Mouse (Mus musculus) heart, embryonic 14.5 days (tissue): ENCODE results near the gene Card10. TPM values are rescaled to one million over a fixed set of nuclear protein-coding genes. Genes with fewer than 3 reads are reported as not detected.

Source experiments
- ATAC-seq: fragments of 200-750 bp; cut with Nextera tagmentation; 2 replicates; pipeline ENCODE4 v1.8.0; 2017; ENCODE audit warnings: low read depth, moderate TSS enrichment; ENCODE audit not compliant: insufficient number of reproducible peaks, insufficient read depth, low FRiP score
- H3K27ac ChIP-seq, 2 experiments: fragments of 200-500 bp in 1 of 2; fragments of 300-500 bp in 1 of 2; sonication (generic) in 1 of 2; replicated peaks in 1 of 2; 2 replicates each; pipeline ENCODE4 v1.5.1; 2012 to 2014; ENCODE audit warnings: low read depth in 2 of 2, low read length in 2 of 2, control low read depth in 1 of 2, mild to moderate bottlenecking in 1 of 2, mixed read lengths in 1 of 2; ENCODE audit not compliant: control insufficient read depth in 1 of 2, insufficient read depth in 1 of 2
- H3K27me3 ChIP-seq: fragments of 300-500 bp; sonication (generic); 2 replicates; pipeline ENCODE4 v1.6.1; 2014; ENCODE audit warnings: mild to moderate bottlenecking, low read length, control low read depth; ENCODE audit not compliant: control insufficient read depth, insufficient read depth
- H3K36me3 ChIP-seq: fragments of 300-500 bp; sonication (generic); 2 replicates; pipeline ENCODE4 v1.6.1; 2014; ENCODE audit warnings: mild to moderate bottlenecking, control low read depth, low read length, mixed read lengths; ENCODE audit not compliant: control insufficient read depth, insufficient read depth
- H3K4me1 ChIP-seq, 2 experiments: fragments of 200-500 bp in 1 of 2; fragments of 300-500 bp in 1 of 2; sonication (generic) in 1 of 2; 2 replicates each; pipeline ENCODE4 v1.6.1; 2012 to 2014; ENCODE audit warnings: low read length in 2 of 2, control low read depth in 1 of 2, mixed read lengths in 1 of 2; ENCODE audit not compliant: control insufficient read depth in 2 of 2, insufficient read depth in 2 of 2
- H3K4me2 ChIP-seq: fragments of 300-500 bp; sonication (generic); 2 replicates; pipeline ENCODE4 v1.6.1; 2014; ENCODE audit warnings: mild to moderate bottlenecking, low read length
- H3K4me3 ChIP-seq, 2 experiments: fragments of 200-500 bp in 1 of 2; fragments of 300-500 bp in 1 of 2; sonication (generic) in 1 of 2; 2 replicates each; pipeline ENCODE4 v1.5.1; 2012 to 2014; ENCODE audit warnings: low read length in 2 of 2, mild to moderate bottlenecking in 2 of 2, control low read depth in 1 of 2, low read depth in 1 of 2, moderate library complexity in 1 of 2; ENCODE audit not compliant: control insufficient read depth in 1 of 2, insufficient read depth in 1 of 2
- H3K9ac ChIP-seq: fragments of 300-500 bp; sonication (generic); 2 replicates; pipeline ENCODE4 v1.6.1; 2014; ENCODE audit warnings: mild to moderate bottlenecking, low read length
- H3K9me3 ChIP-seq: fragments of 300-500 bp; sonication (generic); 2 replicates; pipeline ENCODE4 v1.6.1; 2016; ENCODE audit warnings: low read length, control low read depth; ENCODE audit not compliant: control insufficient read depth
- WGBS: fragments of 180-500 bp; shearing (Covaris S2); extraction: QIAGEN DNeasy Blood & Tissue Kit; methylation state at CpG from one replicate; pipeline ENCODE4 v1.1.7; 2014; 5-methylcytosine and 5-hydroxymethylcytosine counted together
- polyA plus RNA-seq: library from polyadenylated mRNA; unstranded; fragments of >200 nt; fragmentation: Nextera tagmentation; extraction: Ambion mirVana; gene quantifications from 2 replicates; pipeline ENCODE4 v1.2.1, GENCODE M21; 2014

Gene Card10
- polyA plus RNA-seq, 1 experiment from 2014 or later, result 7.1 TPM

DNA sequence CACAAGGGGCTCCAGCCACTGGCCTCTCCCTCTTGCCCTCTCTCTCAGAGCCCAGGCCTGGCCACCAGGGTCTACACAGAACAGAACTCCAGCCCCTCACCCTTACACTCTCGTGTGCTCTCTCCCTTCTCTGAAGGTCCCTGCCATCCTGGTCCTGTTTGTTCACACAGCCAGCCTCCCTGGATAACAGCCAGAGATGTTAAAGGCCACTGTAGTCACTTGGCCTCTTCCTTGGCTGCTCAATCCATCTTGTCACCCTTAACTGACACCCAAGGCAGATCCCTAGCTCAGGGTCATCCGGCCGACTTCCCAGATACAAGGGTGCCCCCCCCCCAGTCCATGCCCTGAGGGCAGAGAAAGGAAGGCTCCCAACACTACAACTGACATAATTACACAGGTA lies 47.6 kb downstream of the Card10 start:
- Histone ChIP-seq H3K27ac (no peak overlapping the region), H3K9ac (no peak overlapping the region), H3K36me3 (no peaks in the 10 kb centered on the region), H3K4me1 (no peaks in the 10 kb centered on the region), H3K9me3 (no peaks in the 10 kb centered on the region), H3K4me2 (no peak overlapping the region), H3K27me3 (no peaks in the 10 kb centered on the region), H3K4me3 (no peak overlapping the region)
- WGBS, result 54% methylated on average over 3 of the region's 3 CpGs
- ATAC-seq, result no peak

DNA sequence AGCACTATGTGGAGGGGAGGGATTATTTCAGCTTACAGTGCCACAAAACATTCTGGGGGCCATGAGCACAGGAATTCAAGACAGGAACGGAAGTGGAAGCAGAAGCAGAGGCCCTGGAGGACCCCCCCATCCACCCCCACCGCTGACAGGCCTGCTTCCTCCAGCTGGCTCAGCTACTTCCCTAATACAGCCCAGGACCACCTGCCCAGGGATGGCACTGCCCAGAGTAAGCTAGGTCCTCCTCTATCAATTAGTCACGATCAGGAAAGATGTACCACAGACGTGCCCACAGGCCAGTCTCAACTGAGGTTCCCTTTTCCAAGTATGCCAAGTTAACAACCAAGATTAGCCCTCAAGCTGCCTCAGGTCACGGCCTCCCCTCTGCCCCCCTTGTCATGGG lies 48.7 kb downstream of the Card10 start:
- 71% methylated on average over 5 of the region's 5 CpGs for WGBS
- no peaks in the 10 kb centered on the region for H3K36me3 ChIP-seq
- no peak for ATAC-seq
- H3K4me3 ChIP-seq, result no peak overlapping the region
- no peak overlapping the region for H3K27ac ChIP-seq
- no peaks in the 10 kb centered on the region for H3K9me3 ChIP-seq
- no peak overlapping the region for H3K4me2 ChIP-seq
- H3K27me3 ChIP-seq, result no peaks in the 10 kb centered on the region
- no peak overlapping the region for H3K9ac ChIP-seq
- no peaks in the 10 kb centered on the region for H3K4me1 ChIP-seq

DNA sequence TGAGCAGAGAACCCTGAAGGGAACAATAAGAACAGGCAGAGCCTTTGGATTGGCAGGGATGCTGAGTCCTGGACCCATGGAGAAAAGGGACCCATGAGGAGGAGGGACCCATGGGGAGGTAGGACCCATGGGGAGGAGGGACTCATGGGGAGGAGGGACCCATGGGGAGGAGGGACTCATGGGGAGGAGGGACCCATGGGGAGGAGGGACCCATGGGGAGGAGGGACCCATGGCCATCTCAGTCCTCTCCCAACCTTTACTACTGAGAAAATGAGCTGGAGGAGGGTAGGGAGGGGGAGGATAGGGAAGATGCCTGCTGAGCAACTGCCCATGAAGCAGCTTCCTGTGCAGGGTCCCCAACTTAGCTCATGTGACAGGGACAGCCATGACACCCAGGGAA lies 49.9 kb downstream of the Card10 start:
- Histone ChIP-seq H3K4me2 (no peak overlapping the region), H3K9me3 (no peaks in the 10 kb centered on the region), H3K27me3 (no peaks in the 10 kb centered on the region), H3K27ac (no peak overlapping the region), H3K36me3 (no peaks in the 10 kb centered on the region), H3K9ac (no peak overlapping the region), H3K4me1 (no peaks in the 10 kb centered on the region), H3K4me3 (no peak overlapping the region)
- no peak for ATAC-seq

DNA sequence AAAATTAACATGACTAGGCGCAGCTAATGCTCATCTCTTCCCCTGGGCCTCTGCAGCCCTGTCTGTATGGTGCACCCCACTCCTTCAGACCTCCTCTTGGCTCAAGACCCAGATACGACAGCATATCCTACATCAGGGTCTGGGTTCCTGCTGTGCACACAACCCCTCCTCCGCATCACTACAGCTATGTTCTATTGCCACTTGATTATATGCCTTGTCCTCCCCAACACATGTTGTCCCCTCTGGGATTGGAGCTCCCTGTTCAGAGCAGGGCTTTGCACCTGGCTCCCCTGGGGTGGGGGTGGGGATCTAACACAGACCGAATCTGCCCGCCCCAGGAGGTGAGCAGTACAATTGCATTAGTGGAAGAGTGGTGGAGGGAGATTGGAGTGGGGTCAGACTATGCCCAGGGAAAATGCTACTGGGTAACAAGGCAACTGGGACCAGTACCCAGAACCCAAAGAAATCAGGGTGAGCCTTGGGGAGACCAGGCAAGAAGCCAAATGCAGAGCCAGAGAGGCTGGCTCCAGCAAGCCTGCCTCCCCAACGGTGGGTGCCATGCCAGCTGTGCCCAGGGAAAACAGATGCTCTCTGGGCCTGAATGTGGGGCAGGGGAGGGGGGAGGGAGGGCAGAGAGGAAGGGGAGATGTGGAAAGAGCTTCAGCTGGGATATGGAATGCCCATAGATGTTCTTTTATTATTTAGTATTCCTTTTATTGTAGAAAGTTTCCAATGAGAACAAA lies 52.1 kb downstream of the Card10 start:
- no peak for ATAC-seq
- H3K4me2 ChIP-seq, result no peak overlapping the region
- no peaks in the 10 kb centered on the region for H3K27me3 ChIP-seq
- no peaks in the 10 kb centered on the region for H3K9me3 ChIP-seq
- H3K9ac ChIP-seq, result no peak overlapping the region
- no peaks in the 10 kb centered on the region for H3K36me3 ChIP-seq
- no peak overlapping the region for H3K4me3 ChIP-seq
- H3K27ac ChIP-seq, result no peak overlapping the region
- WGBS, result 55% methylated on average over 6 of the region's 6 CpGs
- no peaks in the 10 kb centered on the region for H3K4me1 ChIP-seq

DNA sequence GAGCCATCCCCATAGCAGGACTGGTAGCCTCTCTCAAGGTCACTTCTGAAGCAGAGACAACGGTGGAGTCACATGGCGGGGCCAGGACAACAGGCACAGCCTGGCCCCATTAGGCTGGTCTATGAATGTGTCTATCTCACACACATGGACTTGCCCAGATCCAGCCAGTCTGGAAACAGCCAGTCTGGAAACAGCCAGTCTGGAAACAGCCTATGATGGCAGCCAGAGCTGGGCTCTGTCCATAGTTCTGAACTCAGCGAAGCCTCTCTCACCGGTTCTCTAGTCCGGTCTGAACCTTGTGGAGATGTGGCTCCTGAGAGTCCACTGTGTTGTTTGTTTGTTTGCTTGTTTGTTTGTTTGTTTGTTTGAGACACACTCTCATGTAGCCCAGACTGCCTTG lies 53.0 kb downstream of the Card10 start:
- Histone ChIP-seq H3K4me3 (no peak overlapping the region), H3K27me3 (no peaks in the 10 kb centered on the region), H3K9me3 (no peaks in the 10 kb centered on the region), H3K9ac (no peak overlapping the region), H3K36me3 (no peaks in the 10 kb centered on the region), H3K4me1 (no peaks in the 10 kb centered on the region), H3K4me2 (no peak overlapping the region), H3K27ac (no peak overlapping the region)
- no peak for ATAC-seq
- 40% methylated on average over 5 of the region's 5 CpGs for WGBS

DNA sequence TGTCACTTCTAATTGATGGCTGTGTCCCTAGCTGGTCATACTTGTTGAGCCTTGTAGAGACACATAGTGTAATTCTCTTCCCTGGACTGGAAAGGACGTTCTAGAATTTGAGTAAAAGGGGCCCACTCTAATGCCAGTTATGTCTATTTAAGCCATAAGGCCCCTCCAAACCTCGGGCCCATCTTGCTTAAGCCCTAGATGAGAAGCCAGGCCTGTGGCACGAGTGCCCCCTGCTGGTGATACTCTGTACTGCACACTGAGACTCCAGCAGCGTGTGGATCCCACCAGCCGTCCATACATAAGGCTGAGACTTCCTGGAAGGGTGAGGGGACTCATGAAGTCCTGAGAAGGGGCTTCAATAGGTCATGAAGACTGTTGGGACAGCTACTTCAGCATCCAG lies 58.6 kb downstream of the Card10 start:
- no peak for ATAC-seq
- Histone ChIP-seq H3K27me3 (no peaks in the 10 kb centered on the region), H3K27ac (no peak overlapping the region), H3K9ac (no peak overlapping the region), H3K4me2 (no peak overlapping the region), H3K4me1 (no peaks in the 10 kb centered on the region), H3K4me3 (no peak overlapping the region), H3K36me3 (no peaks in the 10 kb centered on the region), H3K9me3 (no peaks in the 10 kb centered on the region)
- WGBS, result 6% methylated on average over 5 of the region's 5 CpGs

DNA sequence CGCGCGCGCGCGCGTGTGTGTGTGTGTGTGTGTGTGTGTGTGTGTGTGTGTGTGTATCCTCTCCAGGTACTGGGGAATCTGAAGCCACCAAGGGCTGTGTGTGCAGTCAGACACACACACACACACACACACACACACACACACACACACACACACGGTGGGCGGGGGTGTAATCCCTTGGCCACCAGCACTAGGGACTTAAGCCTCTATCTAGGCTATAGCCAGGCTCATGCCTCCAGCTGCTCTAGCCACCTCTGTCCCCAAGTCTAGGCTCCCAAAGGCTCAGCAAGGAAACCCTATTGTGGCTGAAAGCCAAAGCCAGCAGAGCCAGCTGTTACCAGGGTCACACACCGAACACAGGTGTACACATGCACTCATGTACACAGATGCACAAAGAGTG lies 60.0 kb downstream of the Card10 start:
- Histone ChIP-seq H3K36me3 (no peaks in the 10 kb centered on the region), H3K4me1 (no peaks in the 10 kb centered on the region), H3K27me3 (no peaks in the 10 kb centered on the region), H3K9ac (no peak overlapping the region), H3K27ac (no peak overlapping the region), H3K4me2 (no peak overlapping the region), H3K9me3 (no peaks in the 10 kb centered on the region), H3K4me3 (no peak overlapping the region)
- no peak for ATAC-seq
- WGBS, result 95% methylated on average over 10 of the region's 10 CpGs

DNA sequence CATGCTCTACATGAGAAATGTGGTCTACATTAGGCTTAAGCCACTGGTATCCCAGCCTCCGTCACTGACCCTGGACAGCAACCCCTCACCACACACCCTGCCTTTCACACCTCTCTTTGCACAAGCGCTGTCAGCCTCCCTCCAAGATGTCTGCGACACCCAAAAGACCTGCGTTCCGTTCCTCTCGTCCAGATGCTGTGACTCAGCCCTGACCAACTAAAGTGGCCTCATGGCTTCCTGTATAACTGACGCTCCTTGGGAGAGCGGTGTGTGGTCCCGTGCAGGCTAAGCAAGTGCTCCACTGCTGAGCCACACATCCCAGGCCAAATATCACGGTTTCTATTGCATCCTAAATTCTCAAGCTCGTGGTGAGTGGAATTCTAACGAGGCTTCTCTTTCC lies 62.2 kb downstream of the Card10 start:
- no peak overlapping the region for H3K27ac ChIP-seq
- H3K4me2 ChIP-seq, result no peak overlapping the region
- no peaks in the 10 kb centered on the region for H3K36me3 ChIP-seq
- no peak for ATAC-seq
- H3K4me1 ChIP-seq, result no peaks in the 10 kb centered on the region
- H3K27me3 ChIP-seq, result peaks cover 12% of the 10 kb centered on the region
- H3K9me3 ChIP-seq, result no peaks in the 10 kb centered on the region
- WGBS, result 44% methylated on average over 12 of the region's 12 CpGs
- H3K9ac ChIP-seq, result no peak overlapping the region
- no peak overlapping the region for H3K4me3 ChIP-seq
